Mouse (Mus musculus): ENCODE results near the gene Nol4l. TPM values are rescaled to one million over a fixed set of nuclear protein-coding genes. Genes with fewer than 3 reads are reported as not detected.
A peak's percentile ranks its signal among the peaks of the same experiment; 100 is the strongest.

Gene Nol4l
- 10 to 100 TPM in 3 of 4 experiments, 1 to 10 TPM in 1; 9.9 to 19.6 (median 12.8) TPM for total RNA-seq (2022)

GRCm38 (mm10) chr2:153529931-153530766 lies at the start of gene Nol4l:
TSS of gene Nol4l (minus strand) at chr2:153529971.
- no peak for DNase-seq

GRCm38 (mm10) chr2:153577122-153577521 lies 47.4 kb upstream of the Nol4l start:
- DNase-seq = no peak

- DNase-seq = no peak
Observed at GRCm38 (mm10) chr2:153576150-153576549, 46.4 kb upstream of the Nol4l start.

DNA sequence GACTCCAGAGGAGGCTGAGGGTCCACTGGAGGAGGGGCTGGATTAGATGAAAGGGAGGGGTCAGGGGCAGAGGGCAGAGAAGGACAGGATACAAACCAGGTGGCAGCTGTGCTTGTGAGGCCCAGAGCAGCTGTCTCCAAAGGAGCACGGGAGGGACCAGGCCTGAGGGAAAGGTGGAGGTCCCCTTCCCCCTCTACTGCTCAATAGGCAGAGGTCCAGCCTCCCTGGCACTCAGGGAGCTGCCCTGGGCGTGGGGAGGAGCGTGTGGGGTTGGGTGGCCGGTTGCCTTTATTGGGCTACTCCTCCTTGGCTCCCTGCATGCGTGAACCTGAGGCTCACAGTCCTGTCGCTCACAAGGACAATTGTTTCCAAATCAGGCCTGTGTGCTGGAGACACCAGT lies 45.8 kb upstream of the Nol4l start:
- DNase-seq = no peak

GRCm38 (mm10) chr2:153573101-153573500 lies 43.3 kb upstream of the Nol4l start:
- no peak for DNase-seq

DNA sequence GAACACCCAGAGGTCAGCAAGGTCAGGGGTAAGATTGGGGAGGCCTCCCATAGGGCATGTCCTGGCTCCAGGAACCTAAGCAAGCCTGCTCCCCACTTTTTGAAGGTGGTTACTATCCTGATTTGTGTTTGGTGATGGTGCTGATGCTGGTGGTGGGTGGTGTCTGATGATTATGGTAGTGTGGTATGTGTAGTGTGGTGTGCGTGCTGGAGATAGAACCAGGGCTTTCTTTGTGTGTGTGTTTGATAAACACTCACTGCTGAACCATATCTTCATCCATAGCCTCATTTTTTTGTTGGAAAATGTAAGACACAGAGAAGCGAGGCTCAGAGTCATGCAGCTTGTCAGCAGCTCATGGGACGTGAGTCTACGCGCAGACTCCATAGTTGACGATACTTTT lies 38.8 kb upstream of the Nol4l start:
- no peak for DNase-seq

GRCm38 (mm10) chr2:153568013-153568412 lies 38.2 kb upstream of the Nol4l start:
- no peak for DNase-seq

DNA sequence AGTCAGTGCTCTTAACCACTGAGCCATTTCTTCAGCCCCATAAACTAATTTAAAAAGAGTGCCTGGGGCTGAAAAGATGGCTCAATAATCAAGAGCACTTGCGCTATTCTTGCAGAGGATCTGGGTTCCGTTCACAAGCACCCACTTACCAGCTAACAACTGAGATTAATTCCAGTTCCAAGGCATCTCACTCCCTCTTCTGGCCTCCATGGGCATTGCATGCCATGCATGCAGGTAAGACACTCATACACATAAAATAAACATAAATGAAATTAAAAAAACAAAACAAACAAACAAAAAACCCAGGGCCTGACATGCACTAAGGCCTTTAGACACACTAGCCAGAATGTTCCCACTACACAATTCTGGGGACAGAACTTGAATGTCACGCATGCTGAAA lies 34.6 kb upstream of the Nol4l start:
- no peak for DNase-seq

DNA sequence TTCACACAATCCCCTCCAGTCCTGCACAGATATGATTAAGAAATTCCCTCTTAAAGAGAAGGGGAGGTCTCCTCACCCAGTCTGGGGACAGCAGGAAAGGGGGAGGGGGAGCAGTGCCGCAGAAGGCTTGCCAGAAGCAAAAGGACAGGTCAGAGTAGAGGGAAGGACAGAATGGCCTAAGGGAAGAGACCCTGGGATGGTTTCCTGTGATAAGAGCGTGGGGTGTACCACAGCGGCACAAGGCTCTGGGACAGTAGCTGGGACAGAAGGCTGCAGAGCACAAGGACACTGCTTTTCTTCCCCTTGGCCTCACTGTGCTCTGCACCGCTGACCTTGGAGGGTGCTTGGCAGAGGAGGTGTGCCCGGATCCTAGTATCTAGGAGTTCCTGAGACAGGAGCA lies 31.8 kb upstream of the Nol4l start:
- peak; percentile 28 for DNase-seq

DNA sequence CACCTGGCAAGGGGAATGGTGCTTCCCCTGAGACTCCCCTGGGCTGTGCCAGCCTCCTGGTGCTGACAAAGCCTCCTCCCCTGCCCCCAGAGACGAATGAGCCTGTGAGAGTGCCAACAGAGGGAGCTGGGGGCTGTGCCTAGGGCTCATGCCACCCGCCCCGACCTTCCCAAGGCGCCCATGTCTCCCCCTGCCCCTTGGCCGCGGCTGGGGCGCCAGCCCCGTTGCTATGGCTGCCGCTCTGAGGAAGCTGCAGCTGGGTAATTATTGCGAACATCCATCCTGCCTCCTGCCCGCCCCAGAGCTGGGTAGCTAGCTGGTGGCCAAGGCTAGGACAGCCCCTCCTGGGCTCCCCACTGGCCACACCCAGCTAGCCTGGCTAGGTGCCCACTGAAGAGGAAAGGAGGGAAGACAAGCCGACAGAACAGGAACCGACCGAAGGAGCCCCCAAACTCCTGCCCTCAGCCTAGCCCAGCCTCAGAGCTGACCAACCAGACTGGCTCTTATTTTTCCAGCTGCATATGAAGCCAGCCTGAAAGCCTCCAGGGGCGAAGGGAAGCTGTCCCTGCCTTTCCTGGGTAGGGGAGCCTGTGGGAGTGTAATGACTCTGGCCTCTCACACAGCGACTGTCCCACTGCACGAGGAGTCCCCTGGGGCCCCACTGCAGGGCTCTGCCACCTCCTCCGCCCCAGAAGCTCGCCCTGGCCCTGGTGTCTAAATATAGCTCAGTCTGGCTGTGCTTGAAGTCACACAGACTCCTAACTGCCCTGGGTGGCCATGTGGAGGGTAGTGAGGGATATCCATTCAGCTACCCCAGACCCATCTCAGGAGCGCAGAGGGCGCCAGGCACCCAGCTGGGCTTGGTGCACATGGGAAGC lies 31.1 kb upstream of the Nol4l start:
- peak; percentile 27 for DNase-seq

DNA sequence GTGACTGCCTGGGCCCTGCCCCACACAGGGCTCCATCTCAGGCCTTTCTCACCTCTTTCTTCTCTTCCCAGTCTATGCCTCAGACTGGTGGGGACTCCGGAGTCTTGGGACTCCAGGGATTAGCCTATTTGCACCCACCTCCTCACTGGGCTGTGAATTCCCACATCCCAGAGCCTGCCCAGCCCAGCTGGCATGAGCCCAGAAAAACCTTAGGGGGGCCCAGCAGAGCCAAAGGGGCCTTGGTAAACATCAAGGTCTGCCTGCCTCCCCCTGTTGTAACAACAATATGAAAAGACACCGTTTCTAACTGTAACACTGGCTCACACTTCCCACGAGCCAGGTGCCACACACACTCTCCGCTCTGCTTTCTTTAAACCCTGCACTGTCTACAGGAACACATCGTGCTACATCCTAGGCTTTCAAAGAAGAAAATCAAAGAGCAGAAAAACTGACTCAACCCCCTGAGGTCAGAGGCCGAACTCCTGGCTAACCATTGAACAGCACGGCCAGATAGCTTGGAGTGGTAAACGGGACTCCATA lies 29.9 kb upstream of the Nol4l start:
- no peak for DNase-seq

- no peak for DNase-seq
Observed at GRCm38 (mm10) chr2:153558464-153558863, 28.7 kb upstream of the Nol4l start.

DNA sequence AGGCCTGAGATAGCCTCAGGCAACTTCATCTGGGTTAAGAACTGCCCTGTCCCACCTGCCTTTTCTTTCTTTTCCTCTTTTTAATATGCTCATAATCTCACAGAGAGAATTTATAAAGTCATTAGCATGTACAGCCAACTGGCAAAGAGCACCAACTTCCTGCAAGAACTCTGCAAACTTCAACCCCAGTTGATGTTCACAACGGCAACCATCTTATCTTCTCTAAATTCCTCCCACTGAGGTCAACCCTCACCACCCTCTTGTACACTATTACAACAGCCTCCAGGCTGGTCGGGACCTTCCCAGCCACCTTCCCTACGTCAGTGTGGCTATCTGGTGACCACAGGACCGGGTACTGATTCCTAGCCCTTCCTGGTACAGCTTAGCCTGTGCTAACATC lies 27.5 kb upstream of the Nol4l start:
- no peak for DNase-seq

DNA sequence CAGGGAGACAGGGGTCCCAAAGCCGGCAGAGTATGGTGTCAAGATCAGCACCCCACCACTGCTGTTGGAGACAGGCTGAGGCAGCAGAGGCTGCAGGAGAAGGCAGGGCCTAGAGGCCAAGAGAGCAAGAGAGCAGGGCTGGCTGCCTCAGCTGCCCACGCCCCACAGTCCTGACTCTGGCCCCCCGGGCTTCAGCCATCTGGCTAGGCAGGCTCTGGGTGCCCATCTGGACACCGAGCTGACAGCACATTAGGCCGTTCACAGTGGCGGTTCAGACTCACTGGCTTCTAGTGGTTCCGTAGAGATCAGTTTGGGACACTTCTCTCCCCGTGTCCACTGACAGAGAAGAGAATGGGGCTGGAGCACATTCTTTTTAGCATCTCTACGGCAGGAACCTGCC lies 26.4 kb upstream of the Nol4l start:
- no peak for DNase-seq

GRCm38 (mm10) chr2:153554543-153554942 lies 24.8 kb upstream of the Nol4l start:
- no peak for DNase-seq

GRCm38 (mm10) chr2:153549486-153549885 lies 19.7 kb upstream of the Nol4l start:
- DNase-seq = peak; percentile 40

DNA sequence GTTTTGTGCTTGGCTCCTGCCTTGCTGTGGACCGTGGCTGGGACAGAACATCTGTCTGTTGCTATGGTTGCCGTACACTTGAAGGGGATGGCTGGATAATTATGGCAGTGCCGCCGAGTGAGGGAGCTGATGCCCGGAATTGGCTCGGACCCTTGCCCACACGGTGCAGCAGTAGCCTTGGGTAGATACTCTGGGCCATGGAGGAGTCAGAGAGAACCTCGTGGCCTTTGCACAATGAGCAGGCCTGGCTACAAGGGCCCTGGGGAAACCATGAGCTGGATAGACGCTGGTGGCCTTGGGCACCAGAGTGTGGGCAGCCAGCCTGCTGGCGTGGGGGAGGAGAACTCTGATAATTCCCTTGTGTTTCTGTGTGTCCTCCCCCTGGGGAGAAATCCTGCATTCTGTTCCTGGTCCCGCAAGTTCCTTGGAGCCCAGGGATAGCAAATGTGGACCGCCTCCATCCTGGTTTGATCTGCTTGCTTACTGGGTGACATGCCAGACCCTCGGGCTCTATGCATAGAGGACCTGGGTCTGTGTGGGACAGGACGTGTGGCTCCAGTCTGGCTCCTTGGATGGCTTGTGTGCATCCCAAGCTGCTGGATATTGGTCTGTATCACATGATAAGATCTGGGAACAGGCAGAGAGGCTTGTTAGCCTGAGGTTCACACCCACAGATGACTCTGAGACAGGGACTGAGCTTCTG lies 18.6 kb upstream of the Nol4l start:
- peak; percentile 81 for DNase-seq

- no peak for DNase-seq
Observed at GRCm38 (mm10) chr2:153547633-153548032, 17.9 kb upstream of the Nol4l start.

- DNase-seq = no peak
Observed at GRCm38 (mm10) chr2:153546972-153547371, 17.2 kb upstream of the Nol4l start.

GRCm38 (mm10) chr2:153546471-153546870 lies 16.7 kb upstream of the Nol4l start:
- no peak for DNase-seq

DNA sequence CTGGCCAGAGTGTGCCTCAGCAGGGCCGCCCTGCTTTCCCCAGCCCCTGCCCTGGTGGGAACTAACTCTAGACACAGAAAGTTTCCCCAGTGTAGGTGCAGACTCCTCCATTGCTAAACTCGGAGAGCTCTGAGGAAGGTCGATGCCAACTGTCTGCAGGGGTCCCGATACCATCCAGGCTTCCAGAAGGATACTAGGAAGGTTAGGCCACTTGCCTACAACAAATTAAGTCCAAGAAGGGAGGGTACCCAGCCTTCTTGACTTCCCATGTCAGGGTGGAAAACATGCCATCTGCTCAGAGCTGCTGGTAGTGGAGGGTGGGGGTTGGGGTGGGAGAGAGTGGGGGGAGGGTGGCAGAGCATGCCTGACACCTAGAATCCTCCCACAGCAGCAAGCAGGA lies 15.0 kb upstream of the Nol4l start:
- DNase-seq = no peak

DNA sequence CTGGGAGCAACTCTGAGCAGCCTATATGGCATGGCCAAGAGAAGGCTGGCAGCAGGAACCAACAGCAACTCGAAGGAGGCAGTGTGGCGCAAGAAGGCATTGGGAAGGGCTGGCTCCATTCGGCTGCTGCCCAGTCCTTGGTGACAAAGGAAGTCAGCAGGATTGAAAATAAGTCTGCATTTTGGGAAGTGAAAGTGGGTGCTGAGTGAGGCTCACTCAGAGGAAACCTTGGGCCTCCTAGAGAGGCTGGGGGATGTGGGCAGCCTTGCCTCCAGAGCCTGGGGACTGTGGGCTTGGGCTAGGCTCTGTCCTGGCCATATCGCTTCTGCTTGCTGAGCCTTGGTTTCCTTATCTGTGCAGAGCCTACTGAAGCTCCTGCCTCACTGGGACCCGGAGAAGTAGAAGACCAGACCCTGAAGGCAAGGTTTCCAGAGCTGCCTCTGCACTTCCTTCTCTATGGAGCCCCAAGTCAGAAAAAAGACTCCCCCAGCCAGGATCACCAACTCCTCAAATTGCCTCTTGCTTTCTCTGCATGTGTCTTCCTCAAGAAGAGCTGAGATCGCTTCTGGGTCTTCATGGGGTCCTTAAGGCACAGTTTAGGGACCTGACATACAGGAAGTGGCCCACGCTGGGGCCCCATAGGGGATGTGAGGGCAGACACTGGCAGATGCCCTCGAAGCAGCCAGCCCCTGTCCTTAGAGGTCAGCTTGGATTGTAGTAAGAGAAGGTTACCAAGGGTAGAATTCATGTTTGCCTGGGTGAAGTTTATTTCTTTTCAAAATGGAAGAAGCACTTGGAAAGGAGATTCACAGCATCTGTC lies 14.3 kb upstream of the Nol4l start:
- no peak for DNase-seq
